Mouse (Mus musculus) cerebellum, postnatal 36 days (tissue): Measurements from ENCODE around the gene Glmp.
"Not testable (repeated sequence)": the region's sequence is repeated elsewhere in the genome, so short reads cannot be mapped to it uniquely, and the experiment has no call there.

Experiments
- DNase-seq, 2 experiments: peaks; one replicate each; pipeline ENCODE4 v3.0.0; 2021 to 2022; ENCODE audit warnings: mixed read lengths in 2 of 2

Glmp gene

GRCm38 (mm10) chr3:88378599-88378998, 53.8 kb downstream of the Glmp start, which contains the start of gene Bglap2:
Gene Bglap2 (minus strand): TSS chr3:88378699.
- not testable (repeated sequence) for DNase-seq
